Mouse (Mus musculus): ENCODE data around the gene F5.

F5 gene

GRCm38 (mm10) chr1:164236078-164236477 lies 84.4 kb downstream of the F5 start:
- no peak for DNase-seq

- DNase-seq: no peak
Measured at GRCm38 (mm10) chr1:164241494-164241893, 89.9 kb downstream of the F5 start.

GRCm38 (mm10) chr1:164242809-164243208 lies 91.2 kb downstream of the F5 start:
- no peak for DNase-seq

- DNase-seq: no peak
Measured at GRCm38 (mm10) chr1:164247442-164247841, 95.8 kb downstream of the F5 start.

- no peak for DNase-seq
Measured at GRCm38 (mm10) chr1:164247971-164248370, 96.3 kb downstream of the F5 start.

- peak; percentile 97 for DNase-seq
Measured at GRCm38 (mm10) chr1:164248465-164249331, 97.1 kb downstream of the F5 start, which contains the start of gene Slc19a2. Gene Slc19a2 (plus strand): TSS chr1:164249046.

GRCm38 (mm10) chr1:164249332-164249711 lies 97.7 kb downstream of the F5 start:
- no peak for DNase-seq

- no peak for DNase-seq
Measured at GRCm38 (mm10) chr1:164250391-164251150, 98.9 kb downstream of the F5 start.

GRCm38 (mm10) chr1:164251438-164251837 lies 99.8 kb downstream of the F5 start:
- no peak for DNase-seq

- DNase-seq: no peak
Measured at GRCm38 (mm10) chr1:164252551-164252950, 100.9 kb downstream of the F5 start.

GRCm38 (mm10) chr1:164254836-164255235 lies 103.2 kb downstream of the F5 start:
- DNase-seq: no peak

- no peak for DNase-seq
Measured at GRCm38 (mm10) chr1:164260171-164261028, 108.8 kb downstream of the F5 start.

- DNase-seq: no peak
Measured at GRCm38 (mm10) chr1:164261553-164261952, 109.9 kb downstream of the F5 start.

Data from kidney, postnatal 14 days (tissue).